Mouse (Mus musculus) CH12.LX (cell line): ENCODE measurements around the gene Wdr3.

Experiments used
- CTCF ChIP-seq, 2 experiments: IDR thresholded peaks in 1 of 2; conservative IDR thresholded peaks in 1 of 2; 2 replicates each; pipeline ENCODE4 v1.5.1; 2011 to 2012; ENCODE audit warnings: low read depth in 2 of 2, low read length in 2 of 2, improper control_type of control experiment in 1 of 2, inconsistent platforms in 1 of 2, mild to moderate bottlenecking in 1 of 2, moderate library complexity in 1 of 2
- EP300 ChIP-seq: IDR thresholded peaks from 2 replicates; pipeline ENCODE4 v1.6.1; 2011; ENCODE audit warnings: low read length, improper control_type of control experiment
- MAX ChIP-seq: IDR thresholded peaks from 2 replicates; pipeline ENCODE4 v1.6.1; 2011; ENCODE audit warnings: low read length, improper control_type of control experiment
- POLR2AphosphoS2 ChIP-seq: IDR thresholded peaks from 2 replicates; pipeline ENCODE4 v1.6.1; 2011; ENCODE audit warnings: low read depth, low read length, improper control_type of control experiment
- SIN3A ChIP-seq: IDR thresholded peaks from 2 replicates; pipeline ENCODE4 v1.6.1; 2012; ENCODE audit warnings: low read length, improper control_type of control experiment, inconsistent platforms
- ZMIZ1 ChIP-seq: IDR thresholded peaks from 2 replicates; pipeline ENCODE4 v1.6.1; 2012; ENCODE audit warnings: low read depth, mild to moderate bottlenecking, inconsistent platforms, low read length, improper control_type of control experiment

GRCm38 (mm10) chr3:100189861-100190260 lies 27.7 kb upstream of the Wdr3 start:
- no peak for TF ChIP-seq EP300
- TF ChIP-seq POLR2AphosphoS2 = no peak
- no peak for TF ChIP-seq SIN3A
- TF ChIP-seq MAX = no peak
- no peak for TF ChIP-seq CTCF (conservative IDR thresholded peaks at IDR 0.05 in 1 of 2, IDR thresholded peaks at IDR 0.05 in 1 of 2; ENCODE audit: low read depth in 2 of 2, low read length in 2 of 2)
- TF ChIP-seq ZMIZ1 = no peak
